Mouse (Mus musculus) CH12.LX (cell line): ENCODE results near the gene Ptgis. TPM values are rescaled to one million over a fixed set of nuclear protein-coding genes. Genes with fewer than 3 reads are reported as not detected.

Experiments used
- DNase-seq: peaks from one replicate; pipeline ENCODE4 v3.0.0-alpha.2; 2013; ENCODE audit errors: extremely low read depth
- H3K27ac ChIP-seq: 2 replicates; pipeline ENCODE4 v1.5.1; 2012; ENCODE audit warnings: low read depth, mild to moderate bottlenecking, control low read depth, moderate library complexity; ENCODE audit not compliant: insufficient read depth
- H3K27me3 ChIP-seq: replicated peaks from 2 replicates; pipeline ENCODE3; 2012; ENCODE audit warnings: inconsistent platforms
- H3K36me3 ChIP-seq, 2 experiments: replicated peaks in 1 of 2; 2 replicates each; pipeline versions ENCODE3 to v1.6.1; 2012; ENCODE audit warnings: inconsistent platforms in 1 of 2, low read length in 1 of 2, mild to moderate bottlenecking in 1 of 2, mixed read lengths in 1 of 2, moderate library complexity in 1 of 2; ENCODE audit not compliant: control insufficient read depth in 1 of 2, insufficient read depth in 1 of 2
- H3K4me1 ChIP-seq, 2 experiments: 2 replicates each; pipeline ENCODE4 v1.6.1; 2012; ENCODE audit warnings: inconsistent platforms in 1 of 2, moderate library complexity in 1 of 2; ENCODE audit not compliant: insufficient read depth in 2 of 2, control insufficient read depth in 1 of 2
- H3K4me2 ChIP-seq: 2 replicates; pipeline ENCODE4 v1.6.1; 2012; ENCODE audit warnings: low read depth, mild to moderate bottlenecking, control low read depth; ENCODE audit not compliant: poor library complexity, insufficient read depth, severe bottlenecking
- H3K4me3 ChIP-seq, 3 experiments: fragments of 150-350 bp in 1 of 3; sonication (generic) in 1 of 3; replicated peaks in 1 of 3; 2 replicates each; pipeline versions ENCODE3 to v1.5.1; 2011 to 2012; ENCODE audit warnings: low read depth in 2 of 3, low read length in 2 of 3, mild to moderate bottlenecking in 2 of 3, moderate library complexity in 2 of 3, control low read depth in 1 of 3, improper control_type of control experiment in 1 of 3, inconsistent platforms in 1 of 3, mixed read lengths in 1 of 3; ENCODE audit not compliant: poor library complexity in 1 of 3
- H3K79me2 ChIP-seq: replicated peaks from 2 replicates; pipeline ENCODE4 v1.6.1; 2012; ENCODE audit warnings: mild to moderate bottlenecking, moderate library complexity; ENCODE audit not compliant: control insufficient read depth, poor library complexity, insufficient read depth, severe bottlenecking; ENCODE audit errors: extremely low read depth
- H3K9ac ChIP-seq: 2 replicates; pipeline ENCODE4 v1.6.1; 2012; ENCODE audit warnings: low read depth, mild to moderate bottlenecking, control low read depth, moderate library complexity; ENCODE audit not compliant: insufficient read depth
- H3K9me3 ChIP-seq: replicated peaks from 2 replicates; pipeline ENCODE3; 2012; ENCODE audit warnings: low read length, inconsistent platforms, mixed read lengths
- BHLHE40 ChIP-seq: IDR thresholded peaks from 2 replicates; pipeline ENCODE4 v1.6.1; 2011; ENCODE audit warnings: mild to moderate bottlenecking, low read depth, low read length, improper control_type of control experiment
- CHD1 ChIP-seq: IDR thresholded peaks from 2 replicates; pipeline ENCODE4 v1.6.1; 2012; ENCODE audit warnings: low read depth, low read length, improper control_type of control experiment, inconsistent platforms
- CTCF ChIP-seq, 2 experiments: IDR thresholded peaks in 1 of 2; conservative IDR thresholded peaks in 1 of 2; 2 replicates each; pipeline ENCODE4 v1.5.1; 2011 to 2012; ENCODE audit warnings: low read depth in 2 of 2, low read length in 2 of 2, improper control_type of control experiment in 1 of 2, inconsistent platforms in 1 of 2, mild to moderate bottlenecking in 1 of 2, moderate library complexity in 1 of 2
- E2F4 ChIP-seq: IDR thresholded peaks from 2 replicates; pipeline ENCODE4 v1.6.1; 2011; ENCODE audit warnings: low read depth, low read length, improper control_type of control experiment; ENCODE audit not compliant: insufficient replicate concordance
- ELF1 ChIP-seq: IDR thresholded peaks from 2 replicates; pipeline ENCODE4 v1.6.1; 2014; ENCODE audit warnings: low read depth, mild to moderate bottlenecking, inconsistent platforms, low read length, improper control_type of control experiment
- EP300 ChIP-seq: IDR thresholded peaks from 2 replicates; pipeline ENCODE4 v1.6.1; 2011; ENCODE audit warnings: low read length, improper control_type of control experiment
- JUND ChIP-seq: conservative IDR thresholded peaks from 2 replicates; pipeline ENCODE4 v1.6.1; 2011; ENCODE audit warnings: low read depth, low read length, improper control_type of control experiment
- MAFK ChIP-seq: IDR thresholded peaks from 2 replicates; pipeline ENCODE4 v1.6.1; 2011; ENCODE audit warnings: low read length, improper control_type of control experiment; ENCODE audit not compliant: insufficient replicate concordance
- MAZ ChIP-seq: IDR thresholded peaks from 2 replicates; pipeline ENCODE4 v1.6.1; 2012; ENCODE audit warnings: low read depth, mild to moderate bottlenecking, inconsistent platforms, low read length, improper control_type of control experiment, moderate library complexity
- NELFE ChIP-seq: IDR thresholded peaks from 2 replicates; pipeline ENCODE4 v1.6.1; 2011; ENCODE audit warnings: low read depth, low read length, improper control_type of control experiment
- POLR2A ChIP-seq: IDR thresholded peaks from 2 replicates; pipeline ENCODE4 v1.6.1; 2011; ENCODE audit warnings: low read depth, mild to moderate bottlenecking, improper control_type of control experiment, low read length
- RCOR1 ChIP-seq: conservative IDR thresholded peaks from 2 replicates; pipeline ENCODE4 v1.6.1; 2012; ENCODE audit warnings: low read depth, mild to moderate bottlenecking, inconsistent platforms, low read length, improper control_type of control experiment
- SIN3A ChIP-seq: IDR thresholded peaks from 2 replicates; pipeline ENCODE4 v1.6.1; 2012; ENCODE audit warnings: low read length, improper control_type of control experiment, inconsistent platforms
- SMC3 ChIP-seq: IDR thresholded peaks from 2 replicates; pipeline ENCODE4 v1.6.1; 2011; ENCODE audit warnings: low read depth, low read length, improper control_type of control experiment
- ZNF384 ChIP-seq: IDR thresholded peaks from 2 replicates; pipeline ENCODE4 v1.6.1; 2012; ENCODE audit warnings: low read depth, low read length, improper control_type of control experiment, inconsistent platforms
- dilution Hi-C: fragments of 300-500 bp; cut with MboI; formaldehyde crosslinking; loops from 2 replicates; pipeline ENCODE4 v1.14.3; 2020; ENCODE audit warnings: low sequenced_read_pairs; ENCODE audit not compliant: extremely low pct_unique_long_range_greater_than_20kb, extremely low pct_ligation_motif_present
- in situ Hi-C: fragments of 300-500 bp; cut with MboI; formaldehyde crosslinking; loops from 3 replicates; pipeline ENCODE4 v1.14.3; 2019; ENCODE audit warnings: low sequenced_read_pairs, low pct_ligation_motif_present, low pct_unique_long_range_greater_than_20kb, mixed read lengths
- polyA plus RNA-seq: library from polyadenylated mRNA; unstranded; fragments of >175 nt; gene quantifications from 2 replicates; pipeline ENCODE4 v1.2.1, GENCODE M21; 2012; ENCODE audit warnings: low read depth; ENCODE audit not compliant: insufficient read length
- total RNA-seq, 2 experiments: library from RNA; depleted of rRNA; stranded (reverse); fragments of 300-350 nt in 1 of 2; fragments of >200 nt in 1 of 2; gene quantifications; 2 replicates each; pipeline ENCODE4 v1.2.3; 2012 to 2014

The Ptgis gene
- total and polyA plus RNA-seq, 3 experiments = 7.0 to 15.9 (median 13.4) TPM

GRCm38 (mm10) chr2:167247823-167248222, 7.4 kb upstream of the Ptgis start:
- Histone ChIP-seq H3K36me3 (no peaks in the 10 kb centered on the region), H3K9ac (no peak overlapping the region), H3K4me2 (no peak overlapping the region), H3K27me3 (peaks cover 7% of the 10 kb centered on the region), H3K27ac (no peak overlapping the region), H3K4me1 (peaks cover 7 to 14% of the 10 kb centered on the region in 2 experiments), H3K4me3 (no peak overlapping the region), H3K9me3 (peaks cover 11% of the 10 kb centered on the region), H3K79me2 (no peaks in the 10 kb centered on the region)
- dilution Hi-C loops = no loop called here
- no peak for DNase-seq
- in situ Hi-C loops = no loop called here
- no peak for TF ChIP-seq NELFE

DNA sequence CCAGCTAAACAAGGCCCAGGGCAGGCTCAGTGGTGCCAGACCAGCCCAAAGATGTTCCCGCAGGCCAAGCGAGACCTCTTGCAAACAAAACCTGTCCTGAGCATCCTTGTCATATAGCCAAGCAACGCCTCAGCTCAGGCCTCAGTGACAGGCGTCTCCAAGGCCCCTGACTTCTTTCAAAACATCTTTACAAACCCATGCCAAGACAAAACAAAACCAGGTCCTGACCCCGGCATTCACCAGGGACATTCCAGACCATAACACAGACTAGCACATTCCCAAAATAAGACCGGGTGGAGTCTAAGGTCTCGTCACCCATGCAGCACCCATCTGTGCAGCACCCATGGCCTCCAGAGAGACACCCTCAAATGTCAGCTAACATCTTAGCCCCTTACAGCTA, 6.3 kb upstream of the Ptgis start:
- peaks cover 7 to 14% of the 10 kb centered on the region in 2 experiments for H3K4me1 ChIP-seq
- in situ Hi-C loops = no loop called here
- H3K79me2 ChIP-seq = no peaks in the 10 kb centered on the region
- dilution Hi-C loops = no loop called here
- H3K4me3 ChIP-seq = no peak overlapping the region
- DNase-seq = no peak
- no peak overlapping the region for H3K27ac ChIP-seq
- H3K9ac ChIP-seq = no peak overlapping the region
- H3K9me3 ChIP-seq = peaks cover 11% of the 10 kb centered on the region
- TF ChIP-seq MAFK (no peak), CHD1 (no peak), RCOR1 (no peak), SIN3A (no peak), BHLHE40 (no peak), JUND (no peak), ELF1 (no peak), ZNF384 (no peak), SMC3 (no peak), MAZ (no peak), EP300 (no peak)
- no peak overlapping the region for H3K4me2 ChIP-seq
- H3K27me3 ChIP-seq = peaks cover 16% of the 10 kb centered on the region
- H3K36me3 ChIP-seq = no peaks in the 10 kb centered on the region

GRCm38 (mm10) chr2:167244892-167245291, 4.5 kb upstream of the Ptgis start:
- H3K9me3 ChIP-seq = peaks cover 11% of the 10 kb centered on the region
- no peak for DNase-seq
- TF ChIP-seq POLR2A = no peak
- peak; percentile 9 to 31; a peak in 3 of 4 replicates for TF ChIP-seq CTCF (conservative IDR thresholded peaks at IDR 0.05 in 1 of 2, IDR thresholded peaks at IDR 0.05 in 1 of 2; ENCODE audit: low read depth in 2 of 2, low read length in 2 of 2)
- no peak for TF ChIP-seq E2F4
- TF ChIP-seq, all 38 proteins: peak for 1
- H3K27me3 ChIP-seq = peaks cover 30% of the 10 kb centered on the region
- no peak overlapping the region for H3K9ac ChIP-seq
- in situ Hi-C loops (no loop called here), dilution Hi-C loops (no loop called here)
- peaks cover 3 to 5% of the 10 kb centered on the region in 2 experiments; a peak in 1 of 4 replicates for H3K4me1 ChIP-seq
- no peaks in the 10 kb centered on the region for H3K79me2 ChIP-seq
- H3K4me2 ChIP-seq = no peak overlapping the region
- H3K36me3 ChIP-seq = no peaks in the 10 kb centered on the region
- no peak overlapping the region for H3K27ac ChIP-seq
- no peak overlapping the region for H3K4me3 ChIP-seq
